Mouse (Mus musculus) layer of hippocampus, adult 2 months (tissue): ENCODE results near the gene Taf1c. TPM values are rescaled to one million over a fixed set of nuclear protein-coding genes. Genes with fewer than 3 reads are reported as not detected.

ENCODE experiments used
- DNase-seq, 2 experiments: peaks; one replicate each; pipeline ENCODE4 v3.0.0; 2022; ENCODE audit warnings: low spot score in 2 of 2
- H3K27ac ChIP-seq: fragments of 200-600 bp; 2 replicates; pipeline ENCODE4 v1.8.1; 2022
- H3K4me3 ChIP-seq: fragments of 200-600 bp; 2 replicates; pipeline ENCODE4 v1.8.1; 2022; ENCODE audit warnings: mild to moderate bottlenecking
- CTCF ChIP-seq: fragments of 200-600 bp; conservative IDR thresholded peaks from 2 replicates; pipeline ENCODE4 v1.8.1; 2022; ENCODE audit warnings: antibody characterized with exemption, mild to moderate bottlenecking, moderate library complexity
- total RNA-seq, 2 experiments: library from RNA; stranded (reverse); gene quantifications; 2 replicates each; pipeline ENCODE4 v1.2.3; 2021

Taf1c gene
- total RNA-seq, 2 experiments from 2014 or later, result 10.8 to 11.1 TPM

DNA sequence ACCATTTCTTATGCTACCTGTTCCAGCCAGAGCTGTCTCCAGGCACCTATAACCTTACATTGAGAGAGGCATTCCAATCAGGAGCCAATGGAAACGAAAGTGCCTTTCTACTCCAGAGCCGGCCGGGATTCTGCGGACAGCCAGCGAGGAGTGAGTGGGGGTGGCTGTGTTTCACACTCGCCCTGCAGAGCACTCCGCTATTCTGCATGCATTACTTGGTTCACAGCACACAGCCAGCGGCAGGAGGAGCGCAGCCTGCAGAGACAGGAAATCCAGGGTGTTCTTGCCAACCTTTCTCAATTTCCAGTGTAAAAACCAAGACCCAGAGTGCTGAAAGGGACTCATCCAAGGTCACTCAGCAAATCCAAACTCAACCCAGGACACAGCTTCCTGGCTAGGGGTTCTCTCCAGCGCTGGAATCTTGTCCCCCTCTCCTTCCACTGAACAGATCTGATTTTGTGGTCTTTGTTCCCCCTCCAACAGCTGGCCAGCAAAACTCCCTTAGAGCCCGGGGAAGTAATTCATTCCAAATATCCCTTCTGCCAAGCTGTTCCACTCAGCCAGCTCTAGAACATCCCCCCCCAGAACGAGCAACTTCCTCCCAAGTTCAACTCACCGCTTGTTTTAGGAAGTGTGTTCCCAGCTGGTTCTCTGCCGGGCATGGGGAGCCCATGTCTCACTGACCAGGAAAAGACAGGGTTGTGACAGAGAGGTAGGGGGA lies 29.8 kb upstream of the Taf1c start:
- Histone ChIP-seq H3K27ac (0 out of 2 replicates have a peak overlapping the region, but pooled peaks have one; percentile 5), H3K4me3 (no peak overlapping the region)
- no peak for TF ChIP-seq CTCF
- DNase-seq, result no peak

DNA sequence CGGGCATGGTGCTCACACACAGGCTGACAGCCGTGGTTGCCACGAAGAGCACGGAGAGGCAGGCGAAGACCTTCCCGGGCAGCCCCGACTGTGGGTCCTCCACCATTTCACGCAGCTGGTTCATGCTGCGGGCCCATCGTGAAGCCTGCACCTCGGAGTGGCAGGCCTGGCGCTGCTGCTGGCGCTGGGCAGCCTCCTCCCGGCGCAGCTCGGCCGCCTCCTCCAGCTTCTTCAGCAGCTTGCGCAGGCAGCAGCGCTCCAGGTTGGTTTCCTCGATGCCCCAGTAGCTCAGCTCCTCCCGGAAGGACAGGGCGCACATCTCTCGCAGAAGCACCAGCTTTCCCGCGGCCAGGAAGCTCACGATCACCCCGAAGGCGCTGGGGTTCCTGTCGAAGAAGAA lies 27.9 kb upstream of the Taf1c start:
- Histone ChIP-seq H3K4me3 (no peak overlapping the region), H3K27ac (no peak overlapping the region)
- no peak for TF ChIP-seq CTCF
- no peak for DNase-seq

DNA sequence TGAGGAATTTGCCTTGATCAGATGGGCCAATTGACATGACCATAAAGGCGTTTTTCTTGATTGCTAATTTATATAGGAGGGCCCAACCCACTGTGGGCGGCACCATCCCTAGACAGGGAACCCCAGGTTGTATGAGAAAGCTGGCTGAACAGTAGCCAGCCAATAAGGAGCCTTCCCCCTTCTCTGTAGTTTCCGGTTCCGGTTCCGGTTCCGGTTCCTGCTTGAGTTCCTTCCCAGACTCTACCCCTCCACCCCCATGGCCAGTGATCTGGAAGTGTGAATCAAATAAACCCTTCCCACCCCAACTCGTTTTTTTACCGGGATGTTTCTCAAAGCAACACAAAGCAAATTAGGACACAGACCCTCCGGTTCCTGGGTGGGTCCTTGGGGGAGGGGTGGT lies 27.2 kb upstream of the Taf1c start:
- Histone ChIP-seq H3K4me3 (no peak overlapping the region), H3K27ac (no peak overlapping the region)
- TF ChIP-seq CTCF, result no peak
- no peak for DNase-seq

DNA sequence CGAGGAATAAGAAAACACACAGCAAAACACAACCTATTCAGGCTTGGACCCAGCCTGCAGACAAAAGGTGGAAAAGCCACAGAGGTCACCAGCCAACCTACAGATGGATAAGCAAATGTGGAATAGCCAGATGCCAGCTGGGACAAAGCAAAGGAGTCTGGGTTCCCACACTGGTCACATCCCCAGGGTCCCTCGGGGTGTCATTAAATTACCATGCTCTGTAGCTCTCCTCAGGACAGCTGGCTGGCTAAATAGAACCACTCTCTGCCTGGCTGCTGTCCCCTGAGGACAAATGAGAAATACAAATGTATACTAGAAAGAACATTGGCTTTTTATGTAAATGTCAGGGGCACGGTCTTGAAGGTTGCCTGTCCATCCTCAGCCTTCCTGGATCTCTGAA lies 25.8 kb upstream of the Taf1c start:
- H3K4me3 ChIP-seq, result no peak overlapping the region
- TF ChIP-seq CTCF, result no peak
- no peak for DNase-seq
- H3K27ac ChIP-seq, result no peak overlapping the region

DNA sequence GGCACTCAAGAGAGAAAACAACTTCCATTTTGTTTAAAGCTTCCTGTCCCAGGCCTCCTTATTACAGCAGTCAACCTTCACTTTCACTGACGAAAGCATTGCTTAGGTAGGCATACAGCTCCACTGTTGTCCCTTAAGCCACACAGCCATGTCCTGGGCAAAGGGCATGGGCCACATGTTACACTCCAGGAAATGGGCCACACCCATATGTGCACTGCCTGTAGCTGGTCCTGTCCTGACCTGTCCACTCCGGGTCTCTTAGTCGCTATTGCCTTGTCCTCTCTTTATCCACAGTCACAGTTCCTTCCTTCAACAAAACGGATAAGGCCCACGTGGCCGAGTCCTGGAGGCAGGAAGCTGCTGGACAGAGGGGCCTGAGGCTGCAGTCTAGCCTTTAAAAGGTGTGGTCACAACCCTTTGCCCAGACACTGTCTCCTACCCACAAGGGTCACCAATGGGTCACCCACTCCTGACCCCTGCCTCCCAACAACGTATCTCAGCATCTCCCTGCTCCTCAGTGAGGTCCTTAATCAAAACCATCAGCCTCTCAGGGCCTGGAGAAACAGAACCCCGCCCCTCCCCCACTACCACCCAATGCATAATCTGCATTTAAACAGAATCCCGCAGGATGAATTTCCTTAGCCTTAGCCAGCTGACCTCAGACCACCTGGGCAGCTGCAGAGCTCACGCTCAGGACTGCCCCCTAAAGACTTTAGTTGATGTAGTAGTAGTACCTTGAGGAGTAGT lies 22.8 kb upstream of the Taf1c start:
- H3K27ac ChIP-seq, result no peak overlapping the region
- DNase-seq, result no peak
- no peak overlapping the region for H3K4me3 ChIP-seq
- TF ChIP-seq CTCF, result no peak

DNA sequence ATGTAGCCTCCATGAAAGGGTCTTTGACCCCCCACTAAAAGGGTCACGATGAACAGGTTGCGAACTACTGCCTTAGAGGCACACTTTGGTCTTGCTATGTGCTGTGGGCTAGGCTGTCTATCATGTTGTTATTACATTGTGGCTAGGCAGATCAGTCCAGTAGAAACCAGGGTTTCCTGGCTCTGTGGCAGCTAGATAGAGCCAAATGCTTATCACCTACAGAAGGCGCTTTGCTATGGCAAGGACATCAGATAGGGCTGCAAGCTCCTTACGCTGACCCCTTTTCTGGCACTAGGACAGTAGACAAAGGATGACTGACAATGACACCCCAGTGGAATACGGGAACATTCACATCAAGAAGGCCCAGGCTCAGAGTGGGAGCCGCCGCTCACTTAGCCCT lies 22.2 kb upstream of the Taf1c start:
- no peak for TF ChIP-seq CTCF
- no peak for DNase-seq
- Histone ChIP-seq H3K4me3 (no peak overlapping the region), H3K27ac (no peak overlapping the region)

DNA sequence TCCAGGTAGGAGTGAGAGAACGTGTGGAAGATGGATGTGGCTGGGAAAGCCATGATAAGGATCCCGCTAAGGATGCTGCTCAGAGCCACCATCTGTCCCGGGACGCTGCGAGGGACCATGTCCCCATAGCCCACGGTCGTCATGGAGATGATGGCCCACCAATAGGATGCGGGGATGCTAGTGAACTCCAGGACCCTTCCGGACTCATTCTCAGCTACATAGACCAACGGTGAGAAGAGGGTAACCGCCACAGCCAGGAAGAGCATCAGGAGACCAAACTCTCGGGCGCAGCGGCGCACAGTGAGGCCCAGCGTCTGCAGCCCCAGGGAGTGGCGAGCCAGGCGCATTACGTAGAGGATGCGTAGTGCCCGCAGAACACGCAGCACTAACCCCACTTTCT lies 20.8 kb upstream of the Taf1c start:
- no peak for TF ChIP-seq CTCF
- no peak for DNase-seq
- Histone ChIP-seq H3K27ac (no peak overlapping the region), H3K4me3 (no peak overlapping the region)

DNA sequence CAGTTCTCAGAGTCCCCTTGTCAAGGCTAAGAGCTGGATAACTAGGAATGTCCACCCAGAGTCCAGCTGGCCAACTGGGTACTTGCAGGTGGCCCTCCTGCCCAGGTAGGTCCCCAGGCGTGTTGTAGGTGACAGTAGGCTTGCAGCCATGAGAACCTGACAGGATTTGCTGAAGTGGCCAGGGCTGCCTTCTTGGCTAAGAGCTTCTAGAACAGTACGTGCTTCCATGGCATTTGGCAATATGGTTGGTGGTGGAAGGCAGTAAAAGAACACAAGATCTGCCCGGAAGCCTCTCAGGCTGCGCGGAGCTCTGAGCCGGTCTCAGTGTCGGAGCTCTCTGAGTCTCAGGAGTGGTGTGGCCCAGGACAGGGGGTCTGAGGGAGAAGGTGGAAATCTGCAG lies 19.9 kb upstream of the Taf1c start:
- H3K27ac ChIP-seq, result no peak overlapping the region
- DNase-seq, result no peak
- no peak overlapping the region for H3K4me3 ChIP-seq
- no peak for TF ChIP-seq CTCF

DNA sequence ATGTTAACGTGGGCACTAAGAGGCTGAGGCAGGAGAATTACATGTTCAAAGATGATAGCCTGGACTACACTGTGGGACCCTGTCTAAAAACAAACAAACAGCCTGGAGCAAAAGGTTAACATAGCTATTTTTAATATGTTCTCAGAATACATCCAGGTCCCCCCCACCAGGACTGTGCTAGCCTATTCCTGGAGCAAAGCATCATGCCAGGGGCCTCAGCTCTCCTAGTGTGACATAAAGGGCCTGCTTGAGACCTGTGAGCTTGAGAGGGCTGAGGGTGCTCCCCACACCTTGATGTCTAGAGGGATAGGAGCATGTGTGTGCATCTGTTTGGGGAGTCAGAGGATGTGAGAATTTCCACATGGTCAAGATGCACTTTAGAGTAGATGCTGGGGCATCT lies 18.7 kb upstream of the Taf1c start:
- no peak overlapping the region for H3K27ac ChIP-seq
- no peak for DNase-seq
- no peak for TF ChIP-seq CTCF
- H3K4me3 ChIP-seq, result no peak overlapping the region

DNA sequence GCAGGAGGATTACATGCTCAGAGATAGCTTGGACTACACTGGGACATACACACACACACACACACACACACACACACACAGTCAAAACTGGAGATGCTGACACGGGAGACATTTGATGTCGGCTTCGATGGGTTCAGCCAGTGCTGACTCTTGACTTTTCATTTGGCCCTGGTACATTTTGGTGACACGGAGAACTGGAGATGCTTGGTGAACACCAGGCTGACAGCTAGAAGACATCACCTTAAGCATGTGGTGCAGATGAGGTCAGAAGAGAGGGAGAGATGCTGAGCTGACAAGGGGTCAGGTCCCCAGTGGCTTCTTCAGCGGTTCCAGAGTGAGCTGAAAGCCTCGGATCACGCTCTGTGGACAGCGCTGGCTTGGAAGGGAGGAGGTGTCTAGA lies 18.0 kb upstream of the Taf1c start:
- no peak overlapping the region for H3K4me3 ChIP-seq
- no peak for DNase-seq
- H3K27ac ChIP-seq, result no peak overlapping the region
- no peak for TF ChIP-seq CTCF

DNA sequence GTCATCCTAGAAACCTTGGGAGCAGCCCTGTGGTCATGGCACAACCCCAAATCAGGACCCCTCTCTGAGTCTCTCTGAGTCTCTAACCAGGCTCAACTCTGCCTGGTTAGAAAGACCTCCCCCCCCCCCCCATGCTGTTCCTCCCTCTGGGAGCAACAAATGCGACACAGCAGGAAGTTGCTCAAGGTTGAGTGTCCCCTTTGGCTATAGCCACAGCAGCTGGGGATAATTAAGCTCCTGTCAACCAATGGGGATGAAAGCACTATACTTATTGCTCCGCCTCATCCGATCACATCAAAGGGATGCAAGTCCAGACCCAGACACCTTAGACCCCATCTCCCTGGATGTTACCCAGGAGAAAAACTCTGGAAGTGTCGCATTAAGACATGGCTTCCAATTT lies 17.5 kb upstream of the Taf1c start:
- DNase-seq, result no peak
- Histone ChIP-seq H3K27ac (no peak overlapping the region), H3K4me3 (no peak overlapping the region)
- no peak for TF ChIP-seq CTCF

DNA sequence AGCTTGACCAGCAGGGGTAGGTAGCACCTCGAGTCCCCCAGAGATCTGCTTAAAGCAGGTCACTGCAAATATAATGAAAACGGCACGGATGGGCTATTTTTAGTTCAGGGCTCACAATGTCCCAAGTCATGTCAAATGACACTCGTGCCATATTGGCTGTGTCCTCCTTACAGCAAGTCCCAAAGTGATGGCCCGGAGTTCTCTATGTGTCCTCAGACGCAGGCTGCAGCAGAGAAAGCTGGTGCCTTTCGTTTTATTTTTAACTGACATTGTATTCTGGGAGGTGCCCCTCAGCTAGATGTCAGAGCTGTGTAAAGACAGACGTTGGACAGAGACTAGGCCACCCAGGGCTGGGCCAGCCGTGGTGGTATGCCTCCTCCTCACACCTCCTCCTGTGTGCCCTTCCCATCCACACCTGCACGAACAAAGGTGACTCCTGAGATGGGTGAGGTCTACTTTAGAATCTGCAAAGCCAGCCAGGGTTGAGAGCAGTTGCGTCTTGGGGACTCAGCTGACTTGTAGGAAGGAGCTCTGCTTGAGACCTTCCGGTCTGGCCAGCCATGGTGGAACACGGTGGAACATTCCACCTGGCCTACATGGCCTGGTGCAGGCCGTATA lies 15.9 kb upstream of the Taf1c start:
- no peak for DNase-seq
- no peak for TF ChIP-seq CTCF
- Histone ChIP-seq H3K27ac (no peak overlapping the region), H3K4me3 (no peak overlapping the region)

DNA sequence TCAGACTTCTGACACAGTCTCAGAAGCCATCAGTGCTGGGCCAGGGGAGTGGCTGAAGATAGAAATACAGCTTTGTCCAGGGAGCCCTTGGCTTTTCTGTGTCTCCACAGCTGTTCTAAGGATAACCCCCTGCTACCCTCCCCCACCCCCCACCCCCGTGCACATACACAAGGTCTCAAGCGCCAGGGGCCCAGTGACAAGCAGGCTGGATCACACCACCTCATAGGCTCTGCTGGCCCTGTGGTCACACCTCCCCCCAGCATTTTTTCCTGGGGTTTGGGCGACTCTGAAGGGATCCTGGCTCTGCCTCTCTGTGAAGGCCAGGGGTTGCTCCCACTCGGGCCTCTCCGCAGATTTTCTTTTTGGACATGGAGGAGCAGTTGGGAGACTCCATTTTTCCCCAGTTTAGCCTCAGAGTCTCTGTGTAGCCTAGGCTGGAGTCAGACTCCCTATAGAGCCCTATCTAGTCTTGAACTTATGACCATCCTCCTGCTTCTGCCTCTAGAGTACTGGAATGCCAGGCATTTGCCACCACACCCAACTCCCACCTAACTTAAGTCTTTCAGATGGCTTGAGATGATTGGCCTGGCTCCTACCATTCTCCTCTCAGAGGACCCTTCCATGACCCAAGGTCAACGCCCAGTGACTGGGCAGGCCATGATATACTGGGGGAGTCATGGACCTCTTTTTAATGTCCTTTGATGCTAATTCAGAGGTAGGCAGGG lies 15.3 kb upstream of the Taf1c start:
- no peak overlapping the region for H3K4me3 ChIP-seq
- no peak overlapping the region for H3K27ac ChIP-seq
- no peak for DNase-seq
- TF ChIP-seq CTCF, result no peak

DNA sequence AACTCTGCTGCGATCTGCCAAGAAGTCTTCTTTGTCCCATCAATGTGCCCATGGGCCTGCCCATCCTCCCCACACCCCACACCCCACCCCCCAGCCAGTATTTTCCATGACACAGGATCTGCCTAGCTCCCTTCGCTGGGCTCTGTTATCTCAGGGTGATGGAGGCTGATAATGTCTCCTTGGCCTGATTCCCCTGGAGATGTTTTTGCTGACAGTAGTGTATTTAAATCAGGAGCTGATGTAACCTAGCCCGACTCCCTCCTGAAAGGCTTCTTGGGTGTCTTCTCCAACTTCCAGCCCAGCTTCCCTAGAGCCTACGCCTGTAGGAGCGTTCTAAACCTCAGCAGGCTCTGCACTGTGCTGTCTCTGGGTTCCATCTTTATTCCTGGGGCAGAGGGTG lies 13.9 kb upstream of the Taf1c start:
- DNase-seq, result no peak
- Histone ChIP-seq H3K27ac (no peak overlapping the region), H3K4me3 (no peak overlapping the region)
- TF ChIP-seq CTCF, result no peak
